Mouse (Mus musculus): ENCODE results near the gene Ctnnb1.
A peak's percentile ranks its signal among the peaks of the same experiment; 100 is the strongest.

Ctnnb1 gene

GRCm38 (mm10) chr9:120926939-120927606 lies 1.9 kb upstream of the Ctnnb1 start:
- no peak for DNase-seq (ENCODE audit: low read depth)

GRCm38 (mm10) chr9:120930021-120930420 lies 1.0 kb downstream of the Ctnnb1 start:
- no peak for DNase-seq (ENCODE audit: low read depth)

GRCm38 (mm10) chr9:120930811-120931210 lies 1.8 kb downstream of the Ctnnb1 start:
- DNase-seq (ENCODE audit: low read depth), result no peak

- no peak for DNase-seq (ENCODE audit: low read depth)
Measured at GRCm38 (mm10) chr9:120932371-120932770, 3.4 kb downstream of the Ctnnb1 start.

GRCm38 (mm10) chr9:120932797-120933586 lies 4.0 kb downstream of the Ctnnb1 start:
- DNase-seq (ENCODE audit: low read depth), result peak; percentile 89

GRCm38 (mm10) chr9:120933587-120933885 lies 4.5 kb downstream of the Ctnnb1 start:
- no peak for DNase-seq (ENCODE audit: low read depth)

DNA sequence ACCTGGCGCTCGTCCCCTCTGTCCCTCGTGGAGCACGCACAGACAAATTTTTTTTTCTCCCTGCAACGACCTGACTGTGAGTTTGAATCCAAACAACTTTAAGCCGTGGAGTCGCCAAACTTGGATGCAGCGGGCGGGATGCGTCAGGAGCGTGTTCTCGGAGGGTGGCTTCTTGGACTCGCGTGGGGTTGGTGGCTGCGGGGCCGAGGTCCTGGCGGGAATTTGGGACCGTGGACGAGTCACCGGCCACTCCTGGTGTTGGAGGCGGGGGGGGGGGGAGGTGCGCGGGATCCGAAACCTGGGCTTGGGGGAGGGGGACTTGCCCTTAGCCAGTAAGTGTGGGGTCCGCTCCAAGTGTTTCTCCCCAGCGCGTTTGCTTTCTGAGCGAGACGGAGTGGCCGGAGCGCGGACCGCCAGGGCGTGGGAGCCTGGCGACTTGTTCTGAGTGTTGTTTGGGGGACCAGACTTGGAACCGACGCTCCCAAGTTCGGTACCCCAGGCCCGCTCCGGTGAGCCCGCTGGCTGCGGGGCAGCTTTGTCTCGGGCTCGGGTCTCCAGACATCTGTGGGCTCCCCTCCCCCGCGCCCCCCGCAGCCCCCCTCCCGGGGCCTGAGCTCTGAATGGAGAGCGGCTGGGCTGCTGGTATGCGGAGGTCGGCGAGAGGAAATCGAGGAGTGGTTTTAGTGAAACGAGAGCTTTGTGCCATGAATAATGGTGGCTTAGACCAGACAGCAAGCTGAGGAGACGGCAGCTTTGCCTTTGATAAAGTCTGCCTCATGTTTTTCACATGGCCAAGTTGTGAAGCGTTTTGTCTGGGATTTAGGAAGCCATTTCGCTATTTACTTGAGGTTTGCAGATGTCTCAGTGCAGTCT lies 5.1 kb downstream of the Ctnnb1 start:
- no peak for DNase-seq (ENCODE audit: low read depth)

DNA sequence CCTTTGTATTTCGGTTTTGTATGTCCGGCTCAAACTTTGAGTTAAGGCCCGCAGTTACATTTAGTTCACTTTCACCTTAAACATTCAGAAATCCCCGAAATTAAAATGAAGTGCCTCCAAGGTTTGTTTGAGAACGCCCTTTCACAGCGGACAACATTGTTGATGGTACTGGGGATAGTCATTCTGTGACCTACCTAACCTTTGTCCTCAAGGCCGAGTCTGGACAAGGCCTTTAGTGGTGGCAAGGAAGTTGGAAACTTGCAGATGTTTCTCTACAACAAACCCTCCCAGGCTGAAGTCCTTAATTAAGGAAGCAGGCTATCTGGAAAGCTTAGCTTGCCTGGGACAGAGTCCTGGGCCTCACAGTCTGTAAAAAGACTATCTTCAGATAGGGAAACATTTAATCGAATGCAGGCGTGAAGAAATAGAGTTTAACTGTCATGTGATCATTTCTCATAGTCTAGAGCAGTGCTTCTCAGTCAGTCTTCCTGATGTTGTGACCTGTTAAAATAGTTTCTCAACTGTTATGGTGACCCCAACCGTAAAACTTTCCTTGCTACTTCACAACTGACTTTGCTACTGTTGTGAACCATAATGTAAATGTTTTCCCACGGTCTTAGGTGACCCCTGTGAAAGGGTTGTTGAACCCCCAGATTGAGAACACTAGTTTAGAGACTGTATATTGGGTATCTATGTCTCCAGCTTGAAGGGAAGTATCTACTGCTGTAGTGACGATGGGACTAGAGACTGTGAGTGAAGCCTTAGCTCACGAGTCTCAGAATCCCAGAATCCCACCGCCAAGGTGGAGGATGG lies 6.0 kb downstream of the Ctnnb1 start:
- DNase-seq (ENCODE audit: low read depth), result no peak

DNA sequence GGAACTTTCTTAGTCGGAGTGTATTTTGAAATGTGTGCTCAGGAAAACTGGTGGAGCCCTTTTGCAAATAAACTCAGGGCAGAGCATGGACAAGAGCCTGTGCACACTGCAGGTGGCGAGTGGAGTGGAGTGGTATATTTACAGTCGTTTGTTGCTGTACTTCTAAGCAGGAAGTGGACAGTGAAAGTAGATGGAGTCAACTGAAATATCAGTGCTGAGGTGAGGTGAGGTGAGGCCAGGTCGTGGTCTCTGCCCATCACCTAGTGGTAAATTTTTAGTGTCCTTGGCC lies 6.6 kb downstream of the Ctnnb1 start:
- DNase-seq (ENCODE audit: low read depth), result no peak

DNA sequence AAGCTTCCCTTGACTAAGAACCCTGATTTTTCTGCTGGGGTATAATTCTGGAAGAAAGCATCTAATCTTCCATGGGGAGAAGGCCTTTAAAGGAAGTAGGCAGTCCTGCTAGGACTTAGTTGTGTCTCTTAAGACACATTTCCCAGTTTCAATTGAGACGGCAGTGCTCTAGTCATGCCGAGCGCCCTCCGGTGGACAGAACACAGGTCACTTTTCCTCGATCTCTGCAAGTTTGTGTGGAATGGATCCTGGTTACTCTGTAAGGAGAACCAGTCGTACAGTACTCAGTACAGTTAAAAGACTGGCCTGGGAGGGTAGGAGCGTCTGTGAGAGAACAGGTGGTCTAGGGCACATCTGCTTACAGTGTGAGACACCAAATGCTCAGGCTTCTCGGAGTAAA lies 7.3 kb downstream of the Ctnnb1 start:
- DNase-seq (ENCODE audit: low read depth), result peak; percentile 57

- DNase-seq (ENCODE audit: low read depth), result no peak
Measured at GRCm38 (mm10) chr9:120940858-120941257, 11.8 kb downstream of the Ctnnb1 start.

- DNase-seq (ENCODE audit: low read depth), result no peak
Measured at GRCm38 (mm10) chr9:120943757-120944156, 14.7 kb downstream of the Ctnnb1 start.

DNA sequence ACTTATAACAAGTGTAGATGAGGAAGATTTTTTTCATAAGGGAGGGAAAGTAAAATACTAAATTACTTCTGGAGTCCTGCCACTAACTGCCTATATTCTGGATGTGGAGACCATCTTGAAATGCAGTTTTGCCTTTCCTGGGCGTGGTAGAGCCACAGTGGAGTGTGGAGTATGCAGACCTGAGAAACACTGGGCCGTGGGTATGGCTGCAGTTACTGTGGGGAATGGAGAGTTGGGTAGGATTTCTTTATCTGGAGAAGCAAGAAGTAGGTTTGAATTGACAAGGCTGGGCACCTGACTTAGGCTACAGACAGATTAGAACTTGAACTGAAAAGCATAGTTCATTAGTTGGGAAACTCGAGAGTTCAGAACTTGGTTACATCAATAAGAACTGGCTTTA lies 15.2 kb downstream of the Ctnnb1 start:
- no peak for DNase-seq (ENCODE audit: low read depth)

DNA sequence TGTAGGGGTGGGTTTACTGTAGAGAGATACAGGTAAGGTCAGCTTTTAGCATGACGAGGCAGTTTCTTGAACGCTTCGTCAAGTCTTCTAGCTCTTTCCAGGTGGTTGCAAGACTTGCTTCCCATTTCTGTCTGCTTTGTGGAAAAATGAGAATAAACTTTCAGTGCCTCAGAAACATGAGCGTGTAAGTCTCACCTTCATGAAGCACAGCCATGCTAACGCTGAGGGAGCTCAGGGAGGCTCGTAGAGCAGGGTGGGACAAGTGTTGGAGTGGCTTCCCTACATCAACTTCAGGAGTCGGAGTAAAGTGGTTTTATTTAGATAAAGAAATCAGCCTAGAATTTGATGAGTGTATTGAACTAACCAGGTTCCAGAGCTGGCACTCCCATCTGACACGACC lies 17.1 kb downstream of the Ctnnb1 start:
- no peak for DNase-seq (ENCODE audit: low read depth)

DNA sequence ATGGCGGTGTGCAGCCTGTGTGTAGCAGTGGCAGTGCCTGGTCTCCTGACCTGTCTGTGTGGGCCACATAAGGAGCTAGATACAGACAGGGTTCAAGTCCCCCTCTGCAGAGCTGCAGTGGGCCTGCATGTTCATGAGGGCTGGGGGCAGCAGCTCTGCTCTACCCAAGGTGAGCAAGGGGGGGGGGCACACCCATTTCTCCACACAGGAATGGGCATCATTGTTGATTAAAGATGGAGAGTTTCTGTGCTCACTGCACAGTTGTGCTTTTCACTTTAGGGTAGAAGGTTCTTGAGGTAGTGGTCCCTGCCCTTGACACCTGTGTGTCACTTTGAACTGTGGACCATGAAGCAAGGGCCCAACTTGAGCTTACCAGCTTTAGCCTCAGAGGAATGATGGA lies 19.8 kb downstream of the Ctnnb1 start:
- DNase-seq (ENCODE audit: low read depth), result no peak

DNA sequence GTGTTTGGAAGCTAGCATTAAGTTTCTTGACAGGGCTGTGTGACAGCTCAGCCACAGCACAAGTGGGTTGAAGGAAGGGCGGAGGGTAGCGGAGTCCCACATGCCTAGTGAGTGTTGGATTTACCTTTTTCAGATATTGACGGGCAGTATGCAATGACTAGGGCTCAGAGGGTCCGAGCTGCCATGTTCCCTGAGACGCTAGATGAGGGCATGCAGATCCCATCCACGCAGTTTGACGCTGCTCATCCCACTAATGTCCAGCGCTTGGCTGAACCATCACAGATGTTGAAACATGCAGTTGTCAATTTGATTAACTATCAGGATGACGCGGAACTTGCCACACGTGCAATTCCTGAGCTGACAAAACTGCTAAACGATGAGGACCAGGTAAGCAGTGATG lies 21.7 kb downstream of the Ctnnb1 start:
- no peak for DNase-seq (ENCODE audit: low read depth)

- no peak for DNase-seq (ENCODE audit: low read depth)
Measured at GRCm38 (mm10) chr9:120951947-120952346, 22.9 kb downstream of the Ctnnb1 start.

DNA sequence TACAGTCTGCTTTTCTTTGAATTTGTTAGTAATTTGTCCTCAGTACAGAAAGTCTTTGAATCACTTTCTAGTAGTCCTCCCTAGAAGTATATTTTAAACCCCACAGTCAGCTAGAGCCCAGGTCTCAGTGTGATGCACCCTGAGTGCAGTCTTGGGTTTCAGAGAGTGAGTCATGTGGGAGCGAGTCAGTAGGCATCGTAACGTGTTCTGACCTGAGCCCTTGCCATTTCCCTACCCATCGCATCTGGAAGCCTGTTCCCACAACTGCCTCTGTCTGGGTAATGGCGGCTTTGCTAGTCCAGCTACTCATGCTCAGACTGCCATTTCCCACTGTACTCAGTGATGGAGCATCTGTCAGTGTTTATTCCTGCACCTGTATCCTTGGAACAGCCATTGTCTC lies 29.0 kb downstream of the Ctnnb1 start:
- no peak for DNase-seq (ENCODE audit: low read depth)

- no peak for DNase-seq (ENCODE audit: low read depth)
Measured at GRCm38 (mm10) chr9:120958560-120958959, 29.5 kb downstream of the Ctnnb1 start.

DNA sequence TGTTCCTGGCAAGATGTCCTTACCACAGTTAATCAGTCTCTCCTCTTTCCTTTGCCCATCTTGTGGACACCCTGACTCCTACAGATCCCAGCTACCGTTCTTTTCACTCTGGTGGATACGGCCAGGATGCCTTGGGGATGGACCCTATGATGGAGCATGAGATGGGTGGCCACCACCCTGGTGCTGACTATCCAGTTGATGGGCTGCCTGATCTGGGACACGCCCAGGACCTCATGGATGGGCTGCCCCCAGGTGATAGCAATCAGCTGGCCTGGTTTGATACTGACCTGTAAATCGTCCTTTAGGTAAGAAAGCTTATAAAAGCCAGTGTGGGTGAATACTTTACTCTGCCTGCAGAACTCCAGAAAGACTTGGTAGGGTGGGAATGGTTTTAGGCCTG lies 30.2 kb downstream of the Ctnnb1 start:
- DNase-seq (ENCODE audit: low read depth), result no peak

GRCm38 (mm10) chr9:120960611-120961010 lies 31.6 kb downstream of the Ctnnb1 start:
- DNase-seq (ENCODE audit: low read depth), result no peak

- DNase-seq (ENCODE audit: low read depth), result no peak
Measured at GRCm38 (mm10) chr9:120961466-120961865, 32.5 kb downstream of the Ctnnb1 start.
